Mouse (Mus musculus): ENCODE data around the gene Ttc29. TPM values are rescaled to one million over a fixed set of nuclear protein-coding genes. Genes with fewer than 3 reads are reported as not detected.

The Ttc29 gene
- total RNA-seq (2014; rRNA removed) (0.47 and 5.3 TPM in 2 replicates), polyA plus RNA-seq (2015; fragmentation: Nextera tagmentation; extraction: Ambion mirVana) (1.0 and 1.4 TPM in 2 replicates)

GRCm38 (mm10) chr8:78213074-78213473 lies at the start of gene Ttc29:
Gene Ttc29 (plus strand): TSS chr8:78213297.
- Histone ChIP-seq H3K4me1 (ENCODE audit: insufficient read depth, low read length) (no peaks in the 10 kb centered on the region), H3K9me3 (ENCODE audit: low read length) (no peaks in the 10 kb centered on the region), H3K9ac (replicated peaks; ENCODE audit: low read length, poor library complexity, severe bottlenecking) (no peak within 1 kb of the TSS), H3K36me3 (ENCODE audit: insufficient read depth, low read length) (no peaks in the 10 kb centered on the region), H3K27me3 (ENCODE audit: insufficient read depth, low read length) (no peaks in the 10 kb centered on the region), H3K27ac (ENCODE audit: low read depth, low read length) (no peak within 1 kb of the TSS), H3K4me3 (ENCODE audit: low read depth, low read length) (no peak within 1 kb of the TSS), H3K4me2 (ENCODE audit: low read depth, low read length, poor library complexity, severe bottlenecking) (0 out of 2 replicates have a peak within 1 kb of the TSS, but pooled peaks have one; percentile 3)
- 5% methylated on average over 11 of the region's 11 CpGs for WGBS
- no peak for TF ChIP-seq CTCF (IDR thresholded peaks at IDR 0.05)
- ATAC-seq (ENCODE audit: low FRiP score) (peak; percentile 91), DNase-seq (ENCODE audit: low spot score) (peak; percentile 86)

DNA sequence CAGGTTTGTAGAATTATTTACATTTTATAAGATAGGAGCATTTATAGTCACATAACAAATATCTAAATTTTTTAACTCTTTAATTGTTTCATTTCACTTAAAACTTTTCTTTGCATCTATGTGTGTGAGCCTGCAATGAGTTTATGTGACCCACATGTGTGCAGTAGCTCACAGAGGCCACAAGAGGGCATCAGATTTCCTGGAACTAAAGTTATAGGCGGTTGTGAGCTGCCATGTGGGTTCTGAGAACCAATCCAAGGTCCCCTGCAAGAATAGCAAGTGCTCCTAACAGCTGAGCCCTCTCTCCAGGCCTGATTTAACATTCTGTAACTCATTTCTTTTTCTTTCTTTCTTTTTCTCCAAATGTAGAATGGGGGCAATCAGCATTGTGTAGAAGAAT lies 41.7 kb upstream of the Ttc29 start:
- no peak overlapping the region for H3K4me2 ChIP-seq (ENCODE audit: low read depth, low read length, poor library complexity, severe bottlenecking)
- no peaks in the 10 kb centered on the region for H3K27me3 ChIP-seq (ENCODE audit: insufficient read depth, low read length)
- H3K9ac ChIP-seq (replicated peaks; ENCODE audit: low read length, poor library complexity, severe bottlenecking), result no peak overlapping the region
- no peaks in the 10 kb centered on the region for H3K36me3 ChIP-seq (ENCODE audit: insufficient read depth, low read length)
- TF ChIP-seq CTCF (IDR thresholded peaks at IDR 0.05), result 0 out of 2 replicates have a peak, but pooled peaks have one; percentile 12
- DNase-seq (ENCODE audit: low spot score) (no peak), ATAC-seq (ENCODE audit: low FRiP score) (no peak)
- WGBS, result 86% methylated on average over 1 of the region's 1 CpGs
- no peak overlapping the region for H3K4me3 ChIP-seq (ENCODE audit: low read depth, low read length)
- no peaks in the 10 kb centered on the region for H3K9me3 ChIP-seq (ENCODE audit: low read length)
- H3K4me1 ChIP-seq (ENCODE audit: insufficient read depth, low read length), result no peaks in the 10 kb centered on the region
- no peak overlapping the region for H3K27ac ChIP-seq (ENCODE audit: low read depth, low read length)

GRCm38 (mm10) chr8:78182654-78183053 lies 30.4 kb upstream of the Ttc29 start:
- no peaks in the 10 kb centered on the region for H3K27me3 ChIP-seq (ENCODE audit: insufficient read depth, low read length)
- H3K4me1 ChIP-seq (ENCODE audit: insufficient read depth, low read length), result no peaks in the 10 kb centered on the region
- H3K36me3 ChIP-seq (ENCODE audit: insufficient read depth, low read length), result no peaks in the 10 kb centered on the region
- H3K27ac ChIP-seq (ENCODE audit: low read depth, low read length), result no peak overlapping the region
- DNase-seq (ENCODE audit: low spot score), result no peak
- no peak overlapping the region for H3K4me2 ChIP-seq (ENCODE audit: low read depth, low read length, poor library complexity, severe bottlenecking)
- H3K9ac ChIP-seq (replicated peaks; ENCODE audit: low read length, poor library complexity, severe bottlenecking), result no peak overlapping the region
- H3K9me3 ChIP-seq (ENCODE audit: low read length), result no peaks in the 10 kb centered on the region
- no peak overlapping the region for H3K4me3 ChIP-seq (ENCODE audit: low read depth, low read length)
- WGBS, result 42% methylated on average over 7 of the region's 7 CpGs
- no peak; the same call in 1 of the 2 replicates for ATAC-seq (ENCODE audit: low FRiP score)
- no peak for TF ChIP-seq CTCF (IDR thresholded peaks at IDR 0.05)

DNA sequence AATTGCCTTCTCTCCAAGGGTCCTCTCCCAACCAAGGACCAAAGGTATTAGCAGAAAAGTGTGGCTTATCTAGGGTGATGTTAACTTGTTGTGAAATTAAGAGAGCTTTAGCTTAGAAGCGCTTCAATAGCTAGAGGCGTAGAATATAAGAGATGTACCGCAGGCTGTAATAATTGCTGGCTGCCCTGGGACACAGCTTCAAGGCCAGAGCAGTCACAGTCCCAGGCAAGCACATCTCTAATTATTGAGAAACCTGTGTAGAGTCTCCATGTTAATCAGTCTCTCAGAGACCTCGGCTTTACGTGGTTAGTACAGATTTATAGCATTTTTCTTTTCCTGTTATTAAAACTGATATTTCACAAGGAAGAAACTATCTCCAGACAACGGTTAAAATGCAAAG lies 29.7 kb upstream of the Ttc29 start:
- Histone ChIP-seq H3K4me3 (ENCODE audit: low read depth, low read length) (no peak overlapping the region), H3K27ac (ENCODE audit: low read depth, low read length) (no peak overlapping the region), H3K27me3 (ENCODE audit: insufficient read depth, low read length) (no peaks in the 10 kb centered on the region), H3K4me2 (ENCODE audit: low read depth, low read length, poor library complexity, severe bottlenecking) (no peak overlapping the region), H3K4me1 (ENCODE audit: insufficient read depth, low read length) (no peaks in the 10 kb centered on the region), H3K36me3 (ENCODE audit: insufficient read depth, low read length) (no peaks in the 10 kb centered on the region), H3K9ac (replicated peaks; ENCODE audit: low read length, poor library complexity, severe bottlenecking) (no peak overlapping the region), H3K9me3 (ENCODE audit: low read length) (no peaks in the 10 kb centered on the region)
- 51% methylated on average over 6 of the region's 6 CpGs for WGBS
- ATAC-seq (ENCODE audit: low FRiP score), result no peak
- no peak for DNase-seq (ENCODE audit: low spot score)
- no peak for TF ChIP-seq CTCF (IDR thresholded peaks at IDR 0.05)

DNA sequence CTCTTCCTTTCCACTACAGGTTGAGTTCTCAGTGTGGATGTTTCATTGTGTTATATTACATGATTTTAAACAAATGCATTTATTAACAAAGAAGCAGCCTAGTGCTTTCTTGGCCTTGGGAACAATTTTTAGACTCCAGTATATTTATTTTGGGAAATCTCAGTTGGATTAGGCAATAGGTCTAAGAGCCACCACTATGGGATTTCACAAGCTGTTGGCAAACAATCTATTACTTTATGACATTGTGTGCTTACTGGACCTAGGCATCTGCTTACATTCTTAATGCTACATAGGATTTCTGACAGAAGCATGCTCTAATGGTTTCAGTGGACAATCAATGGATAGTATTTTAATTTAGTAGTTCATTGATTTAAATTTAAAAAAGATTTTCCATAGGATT lies 26.0 kb upstream of the Ttc29 start:
- H3K9ac ChIP-seq (replicated peaks; ENCODE audit: low read length, poor library complexity, severe bottlenecking), result no peak overlapping the region
- no peaks in the 10 kb centered on the region for H3K27me3 ChIP-seq (ENCODE audit: insufficient read depth, low read length)
- H3K27ac ChIP-seq (ENCODE audit: low read depth, low read length), result no peak overlapping the region
- TF ChIP-seq CTCF (IDR thresholded peaks at IDR 0.05), result no peak
- no peak overlapping the region for H3K4me2 ChIP-seq (ENCODE audit: low read depth, low read length, poor library complexity, severe bottlenecking)
- no peak for ATAC-seq (ENCODE audit: low FRiP score)
- H3K9me3 ChIP-seq (ENCODE audit: low read length), result no peaks in the 10 kb centered on the region
- no peak for DNase-seq (ENCODE audit: low spot score)
- no peaks in the 10 kb centered on the region for H3K36me3 ChIP-seq (ENCODE audit: insufficient read depth, low read length)
- no peak overlapping the region for H3K4me3 ChIP-seq (ENCODE audit: low read depth, low read length)
- H3K4me1 ChIP-seq (ENCODE audit: insufficient read depth, low read length), result no peaks in the 10 kb centered on the region

GRCm38 (mm10) chr8:78204229-78204628 lies 8.9 kb upstream of the Ttc29 start:
- Histone ChIP-seq H3K27me3 (ENCODE audit: insufficient read depth, low read length) (no peaks in the 10 kb centered on the region), H3K27ac (ENCODE audit: low read depth, low read length) (no peak overlapping the region), H3K4me1 (ENCODE audit: insufficient read depth, low read length) (no peaks in the 10 kb centered on the region), H3K36me3 (ENCODE audit: insufficient read depth, low read length) (no peaks in the 10 kb centered on the region), H3K4me3 (ENCODE audit: low read depth, low read length) (no peak overlapping the region), H3K9ac (replicated peaks; ENCODE audit: low read length, poor library complexity, severe bottlenecking) (no peak overlapping the region), H3K9me3 (ENCODE audit: low read length) (no peaks in the 10 kb centered on the region), H3K4me2 (ENCODE audit: low read depth, low read length, poor library complexity, severe bottlenecking) (no peak overlapping the region)
- no peak for ATAC-seq (ENCODE audit: low FRiP score)
- DNase-seq (ENCODE audit: low spot score), result no peak
- peak; percentile 52 for TF ChIP-seq CTCF (IDR thresholded peaks at IDR 0.05)
- 39% methylated on average over 5 of the region's 5 CpGs for WGBS

Data from midbrain, postnatal 0 days (tissue).